Comparison of ENCODE assay signal across 19 mouse cellular contexts in genomic region chr11:8365545-8365944, GRCm38 (mm10).
DNase-seq lines count a peak whose midpoint lies in the region; ATAC-seq and TF ChIP-seq lines count a peak whose summit lies in the region.
"Had no signal": no experiment of that assay in that cellular context is flagged by ENCODE, and none has a peak within 500 bp of the region (broad histone marks: within the 10 kb centered on the region; RNA-seq: fewer than 3 reads in every experiment).

No protein-coding gene starts in this region.

- H3K4me2 ChIP-seq in lung, embryonic 16.5 days (ENCODE audit: low read depth, low read length): no peak overlapping the region
- H3K4me2 ChIP-seq: liver, embryonic 15.5 days; midbrain, embryonic 11.5 days had no signal

- no peak for TF ChIP-seq CTCF in lung, adult 2 months (IDR thresholded peaks at IDR 0.05; ENCODE audit: insufficient read depth, low read length)
- no peak for TF ChIP-seq CTCF in layer of hippocampus, adult 2 months (conservative IDR thresholded peaks at IDR 0.05)

- TF ChIP-seq POLR2A in lung, adult 2 months (IDR thresholded peaks at IDR 0.05; ENCODE audit: borderline replicate concordance, extremely low read depth, low read depth, low read length): no peak

- ATAC-seq in lung, embryonic 16.5 days (ENCODE audit: low read depth): 0 out of 2 replicates have a peak, but pooled peaks have one; percentile 7
- no peak for ATAC-seq in frontal cortex, adult (ENCODE audit: low TSS enrichment)
- ATAC-seq: forebrain, embryonic 14.5 days had no signal

- no peaks in the 10 kb centered on the region for H3K27me3 ChIP-seq in heart, embryonic 10.5 days (ENCODE audit: insufficient read depth, poor library complexity, severe bottlenecking)
- H3K27me3 ChIP-seq in lung, embryonic 16.5 days (ENCODE audit: control insufficient read depth, insufficient read depth, low read depth, low read length): no peaks in the 10 kb centered on the region
- H3K27me3 ChIP-seq: liver, embryonic 15.5 days had no signal

- no peak overlapping the region for H3K9ac ChIP-seq in lung, embryonic 16.5 days (ENCODE audit: low read length)
- H3K9ac ChIP-seq: liver, embryonic 15.5 days had no signal

- H3K4me1 ChIP-seq in heart, embryonic 10.5 days: 0 out of 2 replicates have a peak, but pooled peaks cover 3% of the 10 kb centered on the region
- no peaks in the 10 kb centered on the region for H3K4me1 ChIP-seq in lung, embryonic 16.5 days (replicated peaks; ENCODE audit: control insufficient read depth, insufficient read depth, low read length)
- H3K4me1 ChIP-seq in lung, adult 2 months (ENCODE audit: control insufficient read depth, insufficient read depth, low read length): no peaks in the 10 kb centered on the region
- H3K4me1 ChIP-seq: liver, embryonic 15.5 days had no signal

- 82% methylated on average over 1 of the region's 1 CpGs for WGBS in heart, embryonic 10.5 days
- WGBS in lung, embryonic 16.5 days: 86% methylated on average over 1 of the region's 1 CpGs
- WGBS in lung, adult 2 months: 81% methylated on average over 1 of the region's 1 CpGs

- no peak overlapping the region for H3K4me3 ChIP-seq in heart, embryonic 10.5 days
- no peak overlapping the region for H3K4me3 ChIP-seq in lung, embryonic 16.5 days (ENCODE audit: low read length)
- H3K4me3 ChIP-seq in lung, adult 2 months (replicated peaks; ENCODE audit: extremely low read depth, low read depth, low read length): no peak overlapping the region
- H3K4me3 ChIP-seq in layer of hippocampus, adult 2 months: no peak overlapping the region
- H3K4me3 ChIP-seq: liver, embryonic 15.5 days had no signal

- H3K27ac ChIP-seq in heart, embryonic 10.5 days: no peak overlapping the region
- no peak overlapping the region for H3K27ac ChIP-seq in lung, embryonic 16.5 days (ENCODE audit: low read length)
- H3K27ac ChIP-seq in layer of hippocampus, adult 2 months: no peak overlapping the region
- H3K27ac ChIP-seq: hindbrain, postnatal 0 days; liver, embryonic 15.5 days had no signal

- peak; percentile 98 for DNase-seq in heart, adult 11 months
- DNase-seq in heart, embryonic 10.5 days (ENCODE audit: low spot score): no peak
- DNase-seq in lung, adult 2 months: no peak
- peak; percentile 68 to 73 for DNase-seq in adrenal gland, postnatal 36 days
- peak; percentile 18 for DNase-seq in heart, postnatal 4 days
- DNase-seq in layer of hippocampus, adult 2 months (ENCODE audit: low spot score in 2 of 2): no peak
- DNase-seq: cerebellum, postnatal 14 days; kidney, postnatal 25 days; layer of hippocampus, postnatal 36 days; left cerebral cortex, postnatal 4 days; lung, postnatal 4 days; right cerebral cortex, postnatal 14 days; thymus, adult 18-20 months had no signal

- H3K36me3 ChIP-seq in heart, embryonic 10.5 days: no peaks in the 10 kb centered on the region
- no peaks in the 10 kb centered on the region for H3K36me3 ChIP-seq in lung, embryonic 16.5 days (ENCODE audit: control insufficient read depth, insufficient read depth, low read length)
- H3K36me3 ChIP-seq: liver, embryonic 15.5 days had no signal

- no peaks in the 10 kb centered on the region for H3K9me3 ChIP-seq in heart, embryonic 10.5 days
- no peaks in the 10 kb centered on the region for H3K9me3 ChIP-seq in lung, embryonic 16.5 days (ENCODE audit: control insufficient read depth, low read length)
- H3K9me3 ChIP-seq: liver, embryonic 15.5 days had no signal

Comparison
In these comparisons a context has a peak if more than half of its experiments do, and no peak if none do; other contexts are left out.
1. DNase-seq: peak in heart, adult 11 months (single experiment), adrenal gland, postnatal 36 days (2 of 2) and heart, postnatal 4 days (single experiment); none in heart, embryonic 10.5 days (single experiment), lung, adult 2 months (single experiment) and layer of hippocampus, adult 2 months (0 of 2).